Mouse (Mus musculus) neural tube, embryonic 13.5 days (tissue): ENCODE results near the gene Actg2. TPM values are rescaled to one million over a fixed set of nuclear protein-coding genes. Genes with fewer than 3 reads are reported as not detected.

Experiments
- polyA plus RNA-seq: library from polyadenylated mRNA; unstranded; fragments of >200 nt; fragmentation: Nextera tagmentation; extraction: Ambion mirVana; gene quantifications from 2 replicates; pipeline ENCODE4 v1.2.1, GENCODE M21; 2015

The Actg2 gene
- polyA plus RNA-seq, 1 experiment from 2014 or later: 1.9 TPM

Other genes starting within 250 kb of the Actg2 start
- gene Mthfd2, start 210.4 kb downstream of the Actg2 start, polyA plus RNA-seq: 27.6 and 27.8 TPM in 2 replicates
- 29.2 and 32.8 TPM in 2 replicates for gene Mob1a, start 210.2 kb downstream of the Actg2 start, polyA plus RNA-seq
- 68.5 and 70.4 TPM in 2 replicates for gene Bola3, start 187.1 kb downstream of the Actg2 start, polyA plus RNA-seq
- 79.0 and 79.2 TPM in 2 replicates for gene Tet3, start 77.2 kb downstream of the Actg2 start, polyA plus RNA-seq
- gene Dguok, start 29.3 kb downstream of the Actg2 start, polyA plus RNA-seq: 70.8 and 75.7 TPM in 2 replicates
- 46.4 and 49.3 TPM in 2 replicates for gene Stambp, start 36.5 kb upstream of the Actg2 start, polyA plus RNA-seq
- not detected in 2 replicates for gene Clec4f, start 119.9 kb upstream of the Actg2 start, polyA plus RNA-seq
- gene Cd207, start 141.6 kb upstream of the Actg2 start, polyA plus RNA-seq: not detected in 2 replicates
- gene Vax2, start 175.0 kb upstream of the Actg2 start, polyA plus RNA-seq: 0.15 TPM in 1 of 2 replicates, not detected in the other
- not detected in 2 replicates for gene Atp6v1b1, start 206.7 kb upstream of the Actg2 start, polyA plus RNA-seq
- gene Ankrd53, start 226.4 kb upstream of the Actg2 start, polyA plus RNA-seq: not detected in 2 replicates
- gene Tex261, start 239.5 kb upstream of the Actg2 start, polyA plus RNA-seq: 66.4 and 66.7 TPM in 2 replicates